Mouse (Mus musculus) embryonic stem cell, embryonic (primary cell): ENCODE measurements around the gene Vmn1r207-ps.
"Not testable (repeated sequence)": the region's sequence is repeated elsewhere in the genome, so short reads cannot be mapped to it uniquely, and the experiment has no call there.

ENCODE experiments used
- CTCF ChIA-PET, 4 experiments: fragments of 300-600 bp in 2 of 4; fragments of 350-600 bp in 2 of 4; sonication (Branson Sonifier 250); formaldehyde crosslinking; loops; one replicate each; lab custom pipeline; 2022; ENCODE audit warnings: inconsistent platforms in 2 of 4; lab: Charles Lee
- POLR2A ChIA-PET, 4 experiments: fragments of 300-600 bp in 2 of 4; fragments of 350-600 bp in 2 of 4; sonication (Branson Sonifier 250); formaldehyde crosslinking; loops; one replicate each; lab custom pipeline; 2022; ENCODE audit warnings: antibody characterized with exemption in 4 of 4, inconsistent platforms in 1 of 4; lab: Charles Lee

Vmn1r207-ps gene

GRCm38 (mm10) chr13:22729529-22729928, at the start of gene Vmn1r207-ps:
Gene Vmn1r207-ps, minus strand, starts transcription at chr13:22729629.
- POLR2A ChIA-PET, result not testable (repeated sequence)

GRCm38 (mm10) chr13:22777300-22777699, 47.9 kb upstream of the Vmn1r207-ps start, which contains the start of gene Vmn1r208:
Gene Vmn1r208, minus strand, starts transcription at chr13:22777400.
- POLR2A ChIA-PET, CTCF ChIA-PET: not testable (repeated sequence)

More at GRCm38 (mm10) chr13:22729529-22729928, at the start of gene Vmn1r207-ps:
- CTCF ChIA-PET, result not testable (repeated sequence)

GRCm38 (mm10) chr13:22771592-22771991, 42.2 kb upstream of the Vmn1r207-ps start:
- CTCF ChIA-PET, POLR2A ChIA-PET: not testable (repeated sequence)

- ChIA-PET POLR2A (no interaction called here), CTCF (interaction anchor here in 1 of 4 experiments (1.1 kb wide), 1 partner anchor 132 kb away, joined by 4 read pairs; no protein-coding TSS in a partner anchor)
Measured at GRCm38 (mm10) chr13:22747524-22747923, 18.1 kb upstream of the Vmn1r207-ps start.

- POLR2A ChIA-PET, CTCF ChIA-PET: not testable (repeated sequence)
Measured at GRCm38 (mm10) chr13:22706947-22707346, 22.5 kb downstream of the Vmn1r207-ps start.

- CTCF ChIA-PET, POLR2A ChIA-PET: not testable (repeated sequence)
Measured at GRCm38 (mm10) chr13:22702951-22703350, 26.5 kb downstream of the Vmn1r207-ps start.
